Mouse (Mus musculus) leukemia stem cell, adult 10-12 weeks (primary cell): ENCODE measurements around the gene Kcnq1. TPM values are rescaled to one million over a fixed set of nuclear protein-coding genes. Genes with fewer than 3 reads are reported as not detected.

Experiments used
- polyA plus RNA-seq: library from polyadenylated mRNA; stranded (reverse); fragments of >175 nt; gene quantifications from 2 replicates; pipeline ENCODE4 v1.2.3, GENCODE M21; 2012; ENCODE audit warnings: low replicate concordance

Gene Kcnq1
- polyA plus RNA-seq = 0.15 and 0.33 TPM in 2 replicates

GRCm38 (mm10) chr7:143106062-143106461 lies at the start of gene Kcnq1:
Kcnq1 (plus strand) TSS chr7:143106362.

GRCm38 (mm10) chr7:143068882-143069591 lies 37.1 kb upstream of the Kcnq1 start, which contains the start of gene Tssc4:
Tssc4 (plus strand) TSS chr7:143069249.

DNA sequence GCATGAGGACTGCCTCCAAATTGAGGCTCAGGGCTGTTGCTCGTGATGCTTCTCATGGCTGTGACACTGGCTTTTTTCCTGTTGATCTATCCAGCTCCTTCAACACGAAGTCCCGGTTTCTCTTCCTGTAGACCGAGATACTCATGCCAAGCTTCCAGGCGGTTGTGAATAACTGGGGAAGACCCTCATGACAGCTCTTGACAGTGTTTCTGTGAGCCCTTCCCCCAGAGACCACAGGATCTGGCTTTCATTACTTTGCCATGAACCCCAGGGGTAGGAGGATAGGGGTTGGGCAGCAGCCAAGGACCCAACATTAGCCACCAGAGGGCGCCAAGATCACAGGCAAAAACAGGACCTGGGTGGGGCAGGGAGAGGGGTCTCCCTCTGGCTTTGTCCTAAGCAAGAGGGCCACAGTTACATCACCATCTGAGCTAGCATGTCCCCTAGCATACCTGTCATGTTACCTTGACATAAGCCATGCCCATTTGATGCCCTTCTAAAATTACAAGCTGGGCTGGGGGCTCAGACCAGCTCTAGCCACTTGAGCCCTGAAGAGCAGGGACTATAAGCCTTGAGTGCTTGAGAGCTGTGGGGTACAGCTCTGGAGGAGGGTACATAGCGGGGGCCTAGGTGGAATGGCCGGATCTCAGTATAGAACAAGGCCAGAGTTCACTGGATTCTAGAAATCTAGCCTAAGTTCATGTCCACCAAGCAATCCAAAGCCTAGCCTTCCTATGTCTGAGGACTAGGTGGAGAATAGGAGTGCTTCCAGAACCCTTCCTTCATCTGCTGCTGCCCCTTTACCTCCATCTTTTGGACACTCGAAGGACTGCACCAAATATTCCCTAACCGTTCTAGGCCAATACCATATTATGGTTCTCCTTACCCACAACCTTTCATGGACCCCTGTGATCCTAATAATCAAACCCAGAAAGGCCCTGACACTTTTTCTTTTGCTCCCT lies 11.3 kb upstream of the Kcnq1 start, which contains the start of gene Trpm5:
Trpm5 (minus strand) TSS at position 51 of the 962 bp plus-strand sequence.

DNA sequence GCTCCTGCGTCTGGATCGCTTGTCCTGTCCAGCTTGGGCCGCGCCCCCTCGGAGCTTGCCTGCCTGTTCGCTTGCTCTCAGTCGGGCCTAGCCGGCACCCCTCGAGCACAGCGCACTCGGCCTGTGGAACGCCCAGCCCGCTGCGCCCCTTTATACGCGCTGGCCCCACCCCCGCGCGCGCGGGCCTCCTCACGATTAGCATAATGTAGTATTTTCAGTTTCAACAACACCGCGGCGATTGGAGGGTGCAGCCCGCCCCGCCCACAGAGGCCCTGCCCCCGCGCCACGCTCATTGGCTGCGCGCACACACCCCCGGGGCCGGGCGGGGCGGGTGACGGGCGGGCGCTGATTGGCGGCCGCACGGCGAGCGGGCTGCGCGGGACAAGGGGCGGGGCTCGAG lies 354.7 kb downstream of the Kcnq1 start, which contains the start of gene Cdkn1c:
Cdkn1c (minus strand) TSS at position 177 of the 400 bp plus-strand sequence.

GRCm38 (mm10) chr7:143473347-143474101 lies 367.4 kb downstream of the Kcnq1 start, which contains the start of gene Slc22a18:
Slc22a18 (plus strand) TSS chr7:143473736.

Other genes starting within 250 kb of the Kcnq1 start
- gene Th, start 175.2 kb upstream of the Kcnq1 start, polyA plus RNA-seq = not detected in 2 replicates
- 0.84 and 2.5 TPM in 2 replicates for gene Ascl2, start 137.1 kb upstream of the Kcnq1 start, polyA plus RNA-seq
- gene Tspan32, start 101.3 kb upstream of the Kcnq1 start, polyA plus RNA-seq = 40.2 and 49.2 TPM in 2 replicates
- gene Cd81, start 53.6 kb upstream of the Kcnq1 start, polyA plus RNA-seq = 156 and 464 TPM in 2 replicates
- gene Tssc4, start 37.1 kb upstream of the Kcnq1 start, polyA plus RNA-seq = 283 and 335 TPM in 2 replicates
- 0.07 and 0.19 TPM in 2 replicates for gene Trpm5, start 11.7 kb upstream of the Kcnq1 start, polyA plus RNA-seq